ENCODE assay signal across 13 mouse cellular contexts in genomic region chr1:171272086-171272485, GRCm38 (mm10). TPM values are rescaled to one million over a fixed set of nuclear protein-coding genes. Genes with fewer than 3 reads are reported as not detected.
DNase-seq lines count a peak whose midpoint lies in the region; ATAC-seq lines count a peak whose summit lies in the region.
"Had no signal": no experiment of that assay in that cellular context is flagged by ENCODE, and none has a peak within 500 bp of the region (broad histone marks: within the 10 kb centered on the region; RNA-seq: fewer than 3 reads in every experiment).

No protein-coding gene starts in this region.

- WGBS in forebrain, embryonic 12.5 days: 95% methylated on average over 3 of the region's 3 CpGs
- WGBS in forebrain, embryonic 16.5 days: 94% methylated on average over 3 of the region's 3 CpGs
- WGBS in kidney, embryonic 16.5 days: 88% methylated on average over 3 of the region's 3 CpGs
- WGBS in macrophage (ENCODE audit: missing documents): 25% methylated on average over 3 of the region's 3 CpGs

- H3K27me3 ChIP-seq in forebrain, embryonic 12.5 days: no peaks in the 10 kb centered on the region
- H3K27me3 ChIP-seq in forebrain, embryonic 16.5 days (replicated peaks; ENCODE audit: control insufficient read depth, insufficient read depth, low read length): no peaks in the 10 kb centered on the region
- no peaks in the 10 kb centered on the region for H3K27me3 ChIP-seq in kidney, embryonic 16.5 days (ENCODE audit: insufficient read depth, low read length)
- H3K27me3 ChIP-seq: megakaryocyte, embryonic 14.5 days; Patski had no signal

- H3K4me2 ChIP-seq in forebrain, embryonic 12.5 days: 0 out of 2 replicates have a peak overlapping the region, but pooled peaks have one; percentile 98
- H3K4me2 ChIP-seq in forebrain, embryonic 16.5 days (ENCODE audit: low read length): no peak overlapping the region
- H3K4me2 ChIP-seq in kidney, embryonic 16.5 days (replicated peaks; ENCODE audit: low read depth, low read length): 0 out of 2 replicates have a peak overlapping the region, but pooled peaks have one; percentile 77

- no peak overlapping the region for H3K4me3 ChIP-seq in forebrain, embryonic 12.5 days (replicated peaks)
- H3K4me3 ChIP-seq in forebrain, embryonic 16.5 days (replicated peaks; ENCODE audit: low read length): no peak overlapping the region
- no peak overlapping the region for H3K4me3 ChIP-seq in kidney, embryonic 16.5 days (ENCODE audit: low read length)
- no peak overlapping the region for H3K4me3 ChIP-seq in macrophage (ENCODE audit: inconsistent target)

- peaks cover 20% of the 10 kb centered on the region for H3K79me2 ChIP-seq in macrophage (ENCODE audit: inconsistent target)

- no peaks in the 10 kb centered on the region for H3K9me3 ChIP-seq in forebrain, embryonic 12.5 days
- H3K9me3 ChIP-seq in forebrain, embryonic 16.5 days (ENCODE audit: control insufficient read depth, low read length): no peaks in the 10 kb centered on the region
- H3K9me3 ChIP-seq in kidney, embryonic 16.5 days (ENCODE audit: low read length): no peaks in the 10 kb centered on the region
- H3K9me3 ChIP-seq: megakaryocyte, embryonic 14.5 days had no signal

- ATAC-seq in forebrain, embryonic 12.5 days (ENCODE audit: low FRiP score): no peak
- no peak for ATAC-seq in forebrain, embryonic 16.5 days
- no peak for ATAC-seq in kidney, embryonic 16.5 days (ENCODE audit: low FRiP score, low TSS enrichment)
- peak; percentile 40 for ATAC-seq in common myeloid progenitor, adult 5-6 weeks (replicated peaks; ENCODE audit: low read depth, poor library complexity, severe bottlenecking)
- ATAC-seq in activated CD4-positive, CD25-positive, alpha-beta regulatory T cell, adult 4 months: no peak
- ATAC-seq: intestine, embryonic 16.5 days; Patski had no signal

- H3K36me3 ChIP-seq in forebrain, embryonic 12.5 days (replicated peaks): peaks cover 52% of the 10 kb centered on the region
- peaks cover 26% of the 10 kb centered on the region for H3K36me3 ChIP-seq in forebrain, embryonic 16.5 days (ENCODE audit: control insufficient read depth, insufficient read depth)
- peaks cover 44% of the 10 kb centered on the region for H3K36me3 ChIP-seq in kidney, embryonic 16.5 days (ENCODE audit: insufficient read depth, low read length)
- H3K36me3 ChIP-seq in macrophage (ENCODE audit: inconsistent target): peaks cover 35% of the 10 kb centered on the region

- peaks cover 17% of the 10 kb centered on the region for H3K4me1 ChIP-seq in forebrain, embryonic 12.5 days
- H3K4me1 ChIP-seq in forebrain, embryonic 16.5 days (replicated peaks; ENCODE audit: control insufficient read depth, insufficient read depth, low read length): peaks cover 22% of the 10 kb centered on the region
- peaks cover 11% of the 10 kb centered on the region for H3K4me1 ChIP-seq in kidney, embryonic 16.5 days (ENCODE audit: insufficient read depth, low read length)

- no peak overlapping the region for H3K9ac ChIP-seq in forebrain, embryonic 12.5 days
- H3K9ac ChIP-seq in forebrain, embryonic 16.5 days (replicated peaks; ENCODE audit: low read depth, low read length): no peak overlapping the region
- H3K9ac ChIP-seq in kidney, embryonic 16.5 days (replicated peaks; ENCODE audit: low read length): no peak overlapping the region

- H3K27ac ChIP-seq in forebrain, embryonic 12.5 days: no peak overlapping the region
- no peak overlapping the region for H3K27ac ChIP-seq in forebrain, embryonic 16.5 days (ENCODE audit: low read length)
- H3K27ac ChIP-seq in kidney, embryonic 16.5 days (ENCODE audit: low read length): no peak overlapping the region
- peak overlapping the region; percentile 53 for H3K27ac ChIP-seq in macrophage

- DNase-seq in kidney, postnatal 4 days: no peak
- DNase-seq in Muller cell, postnatal 12 days (ENCODE audit: inconsistent ontology term): no peak
- DNase-seq: cerebellum, postnatal 36 days; layer of hippocampus, postnatal 36 days had no signal

RNA-seq across cellular contexts. Expression of gene B4galt3, which starts 2.0 kb away (rescaled TPM):
- 78.1 and 78.6 TPM in 2 replicates for polyA plus RNA-seq in forebrain, embryonic 12.5 days (2016; fragmentation: Nextera tagmentation; extraction: Ambion mirVana)
- 111 and 114 TPM in 2 replicates for polyA plus RNA-seq in forebrain, embryonic 16.5 days (2015; fragmentation: Nextera tagmentation; extraction: Ambion mirVana)
- 92.2 and 99.1 TPM in 2 replicates for polyA plus RNA-seq in kidney, embryonic 16.5 days (2015; fragmentation: Nextera tagmentation; extraction: Ambion mirVana)
- total RNA-seq in common myeloid progenitor, adult 5-6 weeks (2017): 11.0 and 32.0 TPM in 2 replicates
- 100 to 1,000 TPM in 1 of 26 experiments, 10 to 100 TPM in 22, 1 to 10 TPM in 3; 4.6 to 147 (median 33.7) TPM for total RNA-seq in macrophage (2018; cell fraction: chromatin; rRNA removed)
- total RNA-seq in macrophage (2018; cell fraction: cytosol; rRNA removed): 10 to 100 TPM in 24 of 26 experiments, 1 to 10 TPM in 2; 7.9 to 17.8 (median 13.5) TPM
- total RNA-seq in macrophage (2018; cell fraction: nucleus; rRNA removed): 100 to 1,000 TPM in 2 of 26 experiments, 10 to 100 TPM in 24; 15.1 to 160 (median 31.6) TPM
- polyA plus RNA-seq in macrophage (2018): 10.2 to 16.8 TPM (median 14.2 TPM) in 3 replicates
- polyA plus RNA-seq in activated CD4-positive, CD25-positive, alpha-beta regulatory T cell, adult 4 months (2017; shearing (Covaris generic)): 10 to 100 TPM; 33.1 to 35.7 TPM

RNA-seq across cellular contexts. Expression of gene Ppox, which starts 8.9 kb away (rescaled TPM):
- 58.7 and 68.0 TPM in 2 replicates for polyA plus RNA-seq in forebrain, embryonic 12.5 days (2016; fragmentation: Nextera tagmentation; extraction: Ambion mirVana)
- polyA plus RNA-seq in forebrain, embryonic 16.5 days (2015; fragmentation: Nextera tagmentation; extraction: Ambion mirVana): 47.6 and 49.2 TPM in 2 replicates
- polyA plus RNA-seq in kidney, embryonic 16.5 days (2015; fragmentation: Nextera tagmentation; extraction: Ambion mirVana): 69.2 and 77.2 TPM in 2 replicates
- 17.7 and 18.0 TPM in 2 replicates for total RNA-seq in common myeloid progenitor, adult 5-6 weeks (2017)
- 100 to 1,000 TPM in 17 of 26 experiments, 10 to 100 TPM in 9; 57.3 to 161 (median 104) TPM for total RNA-seq in macrophage (2018; cell fraction: chromatin; rRNA removed)
- total RNA-seq in macrophage (2018; cell fraction: cytosol; rRNA removed): 10 to 100 TPM in 12 of 26 experiments, 1 to 10 TPM in 14; 6.6 to 17.2 (median 9.9) TPM
- total RNA-seq in macrophage (2018; cell fraction: nucleus; rRNA removed): 100 to 1,000 TPM in 8 of 26 experiments, 10 to 100 TPM in 18; 37.4 to 153 (median 74.8) TPM
- polyA plus RNA-seq in macrophage (2018): 8.6 to 27.3 TPM (median 12.1 TPM) in 3 replicates
- polyA plus RNA-seq in activated CD4-positive, CD25-positive, alpha-beta regulatory T cell, adult 4 months (2017; shearing (Covaris generic)): 10 to 100 TPM; 53.6 to 58.0 TPM

RNA-seq across cellular contexts. Expression of gene Usp21, which starts 15.7 kb away (rescaled TPM):
- polyA plus RNA-seq in forebrain, embryonic 12.5 days (2016; fragmentation: Nextera tagmentation; extraction: Ambion mirVana): 119 and 125 TPM in 2 replicates
- polyA plus RNA-seq in forebrain, embryonic 16.5 days (2015; fragmentation: Nextera tagmentation; extraction: Ambion mirVana): 126 and 130 TPM in 2 replicates
- 101 and 103 TPM in 2 replicates for polyA plus RNA-seq in kidney, embryonic 16.5 days (2015; fragmentation: Nextera tagmentation; extraction: Ambion mirVana)
- total RNA-seq in common myeloid progenitor, adult 5-6 weeks (2017): 9.9 and 15.7 TPM in 2 replicates
- total RNA-seq in macrophage (2018; cell fraction: chromatin; rRNA removed): 100 to 1,000 TPM in 11 of 26 experiments, 10 to 100 TPM in 15; 16.1 to 152 (median 79.6) TPM
- 10 to 100 TPM in 25 of 26 experiments, 1 to 10 TPM in 1; 9.9 to 31.8 (median 21.5) TPM for total RNA-seq in macrophage (2018; cell fraction: cytosol; rRNA removed)
- 100 to 1,000 TPM in 2 of 26 experiments, 10 to 100 TPM in 24; 15.2 to 101 (median 51.3) TPM for total RNA-seq in macrophage (2018; cell fraction: nucleus; rRNA removed)
- polyA plus RNA-seq in macrophage (2018): 17.1 to 34.6 TPM (median 21.1 TPM) in 3 replicates
- polyA plus RNA-seq in activated CD4-positive, CD25-positive, alpha-beta regulatory T cell, adult 4 months (2017; shearing (Covaris generic)): 10 to 100 TPM; 11.8 to 19.8 TPM

RNA-seq across cellular contexts. Expression of gene Ndufs2, which starts 20.9 kb away (rescaled TPM):
- 209 and 213 TPM in 2 replicates for polyA plus RNA-seq in forebrain, embryonic 12.5 days (2016; fragmentation: Nextera tagmentation; extraction: Ambion mirVana)
- polyA plus RNA-seq in forebrain, embryonic 16.5 days (2015; fragmentation: Nextera tagmentation; extraction: Ambion mirVana): 212 and 232 TPM in 2 replicates
- polyA plus RNA-seq in kidney, embryonic 16.5 days (2015; fragmentation: Nextera tagmentation; extraction: Ambion mirVana): 311 and 368 TPM in 2 replicates
- 198 and 334 TPM in 2 replicates for total RNA-seq in common myeloid progenitor, adult 5-6 weeks (2017)
- 100 to 1,000 TPM in 5 of 26 experiments, 10 to 100 TPM in 21; 23.3 to 134 (median 69.0) TPM for total RNA-seq in macrophage (2018; cell fraction: chromatin; rRNA removed)
- total RNA-seq in macrophage (2018; cell fraction: cytosol; rRNA removed): 100 to 1,000 TPM in 24 of 26 experiments, 10 to 100 TPM in 2; 92.6 to 136 (median 113) TPM
- total RNA-seq in macrophage (2018; cell fraction: nucleus; rRNA removed): 100 to 1,000 TPM in 5 of 26 experiments, 10 to 100 TPM in 21; 40.2 to 135 (median 71.8) TPM
- 84.3 to 125 TPM (median 122 TPM) in 3 replicates for polyA plus RNA-seq in macrophage (2018)
- 100 to 1,000 TPM; 108 to 141 TPM for polyA plus RNA-seq in activated CD4-positive, CD25-positive, alpha-beta regulatory T cell, adult 4 months (2017; shearing (Covaris generic))

RNA-seq across cellular contexts. Expression of gene Adamts4, which starts 21.9 kb away (rescaled TPM):
- polyA plus RNA-seq in forebrain, embryonic 12.5 days (2016; fragmentation: Nextera tagmentation; extraction: Ambion mirVana): 8.9 TPM in 2 replicates
- 7.2 and 7.6 TPM in 2 replicates for polyA plus RNA-seq in forebrain, embryonic 16.5 days (2015; fragmentation: Nextera tagmentation; extraction: Ambion mirVana)
- polyA plus RNA-seq in kidney, embryonic 16.5 days (2015; fragmentation: Nextera tagmentation; extraction: Ambion mirVana): 13.4 and 15.2 TPM in 2 replicates
- total RNA-seq in common myeloid progenitor, adult 5-6 weeks (2017): not detected in 2 replicates
- 10 to 100 TPM in 3 of 26 experiments, 1 to 10 TPM in 5, under 1 TPM in 6, not detected in 12; 0.19 to 61.4 (median 1.3) TPM for total RNA-seq in macrophage (2018; cell fraction: chromatin; rRNA removed)
- 10 to 100 TPM in 1 of 26 experiments, 1 to 10 TPM in 3, under 1 TPM in 17, not detected in 5; 0.03 to 27.9 (median 0.11) TPM for total RNA-seq in macrophage (2018; cell fraction: cytosol; rRNA removed)
- total RNA-seq in macrophage (2018; cell fraction: nucleus; rRNA removed): 10 to 100 TPM in 3 of 26 experiments, 1 to 10 TPM in 3, under 1 TPM in 13, not detected in 7; 0.11 to 67.7 (median 0.33) TPM
- 0.04 TPM in 1 of 3 replicates, not detected in the others for polyA plus RNA-seq in macrophage (2018)
- under 1 TPM in 1 of 2 experiments, not detected in 1; 0.09 TPM for polyA plus RNA-seq in activated CD4-positive, CD25-positive, alpha-beta regulatory T cell, adult 4 months (2017; shearing (Covaris generic))
